Mouse (Mus musculus) intestine, embryonic 15.5 days (tissue): ENCODE results near the gene Ambra1. TPM values are rescaled to one million over a fixed set of nuclear protein-coding genes. Genes with fewer than 3 reads are reported as not detected.
A peak's percentile ranks its signal among the peaks of the same experiment; 100 is the strongest.

Experiments
- ATAC-seq: fragments of 200-750 bp; cut with Nextera tagmentation; 2 replicates; pipeline ENCODE4 v1.8.0; 2017; ENCODE audit warnings: moderate TSS enrichment, moderate library complexity
- H3K27ac ChIP-seq: fragments of 300-500 bp; sonication (generic); 2 replicates; pipeline ENCODE4 v1.5.1; 2015; ENCODE audit warnings: mild to moderate bottlenecking, inconsistent platforms
- H3K27me3 ChIP-seq: fragments of 300-500 bp; sonication (generic); replicated peaks from 2 replicates; pipeline ENCODE4 v1.6.1; 2015; ENCODE audit warnings: inconsistent platforms
- H3K36me3 ChIP-seq: fragments of 300-500 bp; sonication (generic); 2 replicates; pipeline ENCODE4 v1.6.1; 2015; ENCODE audit warnings: inconsistent platforms
- H3K4me1 ChIP-seq: fragments of 300-500 bp; sonication (generic); replicated peaks from 2 replicates; pipeline ENCODE4 v1.6.1; 2015; ENCODE audit warnings: inconsistent platforms
- H3K4me2 ChIP-seq: fragments of 300-500 bp; sonication (generic); replicated peaks from 2 replicates; pipeline ENCODE4 v1.6.1; 2015; ENCODE audit warnings: mild to moderate bottlenecking, inconsistent platforms
- H3K4me3 ChIP-seq: fragments of 300-500 bp; sonication (generic); replicated peaks from 2 replicates; pipeline ENCODE4 v1.5.1; 2015; ENCODE audit warnings: inconsistent platforms
- H3K9ac ChIP-seq: fragments of 300-500 bp; sonication (generic); 2 replicates; pipeline ENCODE4 v1.6.1; 2015; ENCODE audit warnings: inconsistent platforms
- H3K9me3 ChIP-seq: fragments of 300-500 bp; sonication (generic); 2 replicates; pipeline ENCODE4 v1.6.1; 2016; ENCODE audit warnings: inconsistent platforms
- WGBS: fragments of 180-500 bp; shearing (Covaris S2); methylation state at CpG from one replicate; pipeline ENCODE4 v1.1.7; 2015; 5-methylcytosine and 5-hydroxymethylcytosine counted together
- polyA plus RNA-seq: library from polyadenylated mRNA; unstranded; fragments of >200 nt; fragmentation: Nextera tagmentation; extraction: Ambion mirVana; gene quantifications from 2 replicates; pipeline ENCODE4 v1.2.1, GENCODE M21; 2015

Gene Ambra1
- polyA plus RNA-seq: 12.5 and 13.7 TPM in 2 replicates

- ATAC-seq: peak; percentile 94
- Histone ChIP-seq H3K36me3 (no peaks in the 10 kb centered on the region), H3K4me1 (no peaks in the 10 kb centered on the region), H3K9me3 (no peaks in the 10 kb centered on the region), H3K4me2 (peak within 1 kb of the TSS; percentile 69), H3K27me3 (no peaks in the 10 kb centered on the region), H3K9ac (peak within 1 kb of the TSS; percentile 93), H3K27ac (peak within 1 kb of the TSS; percentile 96), H3K4me3 (peak within 1 kb of the TSS; percentile 97)
- WGBS: under 1% methylated on average over 68 of the region's 68 CpGs
These were observed at the start of gene Ambra1 for GRCm38 (mm10) chr2:91729971-91730821. TSS of gene Ambra1 (plus strand) at chr2:91730134.

- H3K9me3 ChIP-seq: no peaks in the 10 kb centered on the region
- H3K4me2 ChIP-seq: no peak overlapping the region
- no peaks in the 10 kb centered on the region for H3K27me3 ChIP-seq
- no peak overlapping the region for H3K4me3 ChIP-seq
- no peak overlapping the region for H3K27ac ChIP-seq
- ATAC-seq: no peak
- 68% methylated on average over 4 of the region's 4 CpGs for WGBS
- no peak overlapping the region for H3K9ac ChIP-seq
- H3K36me3 ChIP-seq: peaks cover 13% of the 10 kb centered on the region
- no peaks in the 10 kb centered on the region for H3K4me1 ChIP-seq
These were observed 47.1 kb upstream of the Ambra1 start for GRCm38 (mm10) chr2:91682850-91683249.

GRCm38 (mm10) chr2:91683919-91684318, 46.0 kb upstream of the Ambra1 start:
- Histone ChIP-seq H3K4me1 (no peaks in the 10 kb centered on the region), H3K4me3 (no peak overlapping the region), H3K27ac (no peak overlapping the region), H3K27me3 (no peaks in the 10 kb centered on the region), H3K36me3 (peaks cover 14% of the 10 kb centered on the region), H3K9ac (no peak overlapping the region), H3K4me2 (no peak overlapping the region), H3K9me3 (no peaks in the 10 kb centered on the region)
- WGBS: 74% methylated on average over 8 of the region's 8 CpGs
- ATAC-seq: peak; percentile 43; the same call in 1 of the 2 replicates

- ATAC-seq: no peak
- Histone ChIP-seq H3K4me2 (no peak overlapping the region), H3K4me3 (no peak overlapping the region), H3K4me1 (no peaks in the 10 kb centered on the region), H3K27me3 (no peaks in the 10 kb centered on the region), H3K9me3 (no peaks in the 10 kb centered on the region), H3K9ac (no peak overlapping the region), H3K27ac (no peak overlapping the region), H3K36me3 (peaks cover 11% of the 10 kb centered on the region)
- WGBS: 82% methylated on average over 7 of the region's 7 CpGs
These were observed 40.5 kb upstream of the Ambra1 start for GRCm38 (mm10) chr2:91689452-91689851.

GRCm38 (mm10) chr2:91695436-91696224, 34.3 kb upstream of the Ambra1 start:
- Histone ChIP-seq H3K36me3 (0 out of 2 replicates have a peak, but pooled peaks cover 5% of the 10 kb centered on the region), H3K4me1 (no peaks in the 10 kb centered on the region), H3K27me3 (no peaks in the 10 kb centered on the region), H3K9me3 (no peaks in the 10 kb centered on the region), H3K9ac (no peak overlapping the region), H3K4me3 (no peak overlapping the region), H3K27ac (no peak overlapping the region), H3K4me2 (no peak overlapping the region)
- WGBS: 88% methylated on average over 10 of the region's 10 CpGs
- ATAC-seq: peak; percentile 47; the same call in 1 of the 2 replicates

- Histone ChIP-seq H3K27me3 (no peaks in the 10 kb centered on the region), H3K4me2 (no peak overlapping the region), H3K4me1 (no peaks in the 10 kb centered on the region), H3K36me3 (0 out of 2 replicates have a peak, but pooled peaks cover 3% of the 10 kb centered on the region), H3K4me3 (no peak overlapping the region), H3K9ac (no peak overlapping the region), H3K9me3 (no peaks in the 10 kb centered on the region), H3K27ac (no peak overlapping the region)
- ATAC-seq: peak; percentile 83
- WGBS: 61% methylated on average over 1 of the region's 1 CpGs
These were observed 33.7 kb upstream of the Ambra1 start for GRCm38 (mm10) chr2:91696225-91696590.

- 62% methylated on average over 1 of the region's 1 CpGs for WGBS
- Histone ChIP-seq H3K36me3 (0 out of 2 replicates have a peak, but pooled peaks cover 3% of the 10 kb centered on the region), H3K27ac (no peak overlapping the region), H3K4me2 (no peak overlapping the region), H3K4me3 (no peak overlapping the region), H3K27me3 (no peaks in the 10 kb centered on the region), H3K9ac (no peak overlapping the region), H3K9me3 (no peaks in the 10 kb centered on the region), H3K4me1 (no peaks in the 10 kb centered on the region)
- ATAC-seq: no peak
These were observed 30.7 kb upstream of the Ambra1 start for GRCm38 (mm10) chr2:91699225-91699624.

- H3K4me3 ChIP-seq: no peak overlapping the region
- H3K9me3 ChIP-seq: no peaks in the 10 kb centered on the region
- no peak overlapping the region for H3K9ac ChIP-seq
- no peaks in the 10 kb centered on the region for H3K36me3 ChIP-seq
- no peak overlapping the region for H3K27ac ChIP-seq
- H3K4me1 ChIP-seq: no peaks in the 10 kb centered on the region
- H3K27me3 ChIP-seq: no peaks in the 10 kb centered on the region
- WGBS: 93% methylated on average over 2 of the region's 2 CpGs
- no peak for ATAC-seq
- no peak overlapping the region for H3K4me2 ChIP-seq
These were observed 28.6 kb upstream of the Ambra1 start for GRCm38 (mm10) chr2:91701366-91701765.

- H3K4me3 ChIP-seq: no peak overlapping the region
- no peaks in the 10 kb centered on the region for H3K9me3 ChIP-seq
- H3K9ac ChIP-seq: no peak overlapping the region
- ATAC-seq: no peak
- 77% methylated on average over 6 of the region's 6 CpGs for WGBS
- no peak overlapping the region for H3K4me2 ChIP-seq
- H3K27me3 ChIP-seq: no peaks in the 10 kb centered on the region
- peaks cover 3% of the 10 kb centered on the region; the same call in 1 of the 2 replicates for H3K4me1 ChIP-seq
- H3K36me3 ChIP-seq: no peaks in the 10 kb centered on the region
- no peak overlapping the region for H3K27ac ChIP-seq
These were observed 24.2 kb upstream of the Ambra1 start for GRCm38 (mm10) chr2:91705736-91706135.

- ATAC-seq: no peak
- Histone ChIP-seq H3K27ac (no peak overlapping the region), H3K36me3 (no peaks in the 10 kb centered on the region)
These were observed 23.5 kb upstream of the Ambra1 start for GRCm38 (mm10) chr2:91706456-91706855.

GRCm38 (mm10) chr2:91708361-91708760, 21.6 kb upstream of the Ambra1 start:
- Histone ChIP-seq H3K27me3 (no peaks in the 10 kb centered on the region), H3K9me3 (no peaks in the 10 kb centered on the region), H3K27ac (no peak overlapping the region), H3K36me3 (no peaks in the 10 kb centered on the region), H3K4me3 (no peak overlapping the region), H3K9ac (no peak overlapping the region), H3K4me1 (peaks cover 7% of the 10 kb centered on the region; the same call in 1 of the 2 replicates), H3K4me2 (no peak overlapping the region)
- 92% methylated on average over 6 of the region's 6 CpGs for WGBS
- ATAC-seq: no peak

More at GRCm38 (mm10) chr2:91706456-91706855, 23.5 kb upstream of the Ambra1 start:
- peaks cover 3% of the 10 kb centered on the region; the same call in 1 of the 2 replicates for H3K4me1 ChIP-seq
- no peaks in the 10 kb centered on the region for H3K9me3 ChIP-seq
- no peak overlapping the region for H3K9ac ChIP-seq
- no peak overlapping the region for H3K4me3 ChIP-seq
- no peaks in the 10 kb centered on the region for H3K27me3 ChIP-seq
- H3K4me2 ChIP-seq: no peak overlapping the region
